Mouse (Mus musculus) G1E-ER4 (cell line): ENCODE measurements around the gene Olfr59. TPM values are rescaled to one million over a fixed set of nuclear protein-coding genes. Genes with fewer than 3 reads are reported as not detected.

Experiments used
- GATA1 ChIP-seq: IDR thresholded peaks from one replicate; pipeline ENCODE4 v1.8.0; 2012; ENCODE audit warnings: low read length, inconsistent platforms
- polyA plus RNA-seq: library from polyadenylated mRNA; stranded (reverse); fragments of >175 nt; gene quantifications from 2 replicates; pipeline ENCODE4 v1.2.3, GENCODE M21; 2012

Olfr59 gene
- polyA plus RNA-seq = not detected in 2 replicates

DNA sequence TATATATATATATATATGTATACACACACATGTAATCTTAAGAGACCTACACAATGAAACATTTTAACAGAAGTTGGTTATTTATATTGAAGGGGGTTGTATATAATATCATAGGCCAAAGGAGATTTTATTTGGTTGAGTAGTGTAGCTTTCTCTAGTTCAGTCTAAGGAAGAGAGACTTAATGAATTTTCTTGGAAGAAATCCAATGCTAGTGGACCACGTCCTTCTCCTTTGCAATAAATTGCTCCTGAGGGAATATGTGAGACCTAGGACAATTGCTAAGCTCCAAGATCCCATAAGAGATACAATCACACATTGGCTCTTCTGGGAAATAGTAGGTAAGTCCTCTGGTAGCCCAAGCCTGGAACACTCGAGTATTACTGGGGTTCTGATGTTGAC is at the start of gene Olfr59:
Olfr59 (plus strand) TSS at position 301 of the 400 bp plus-strand sequence.
- no peak for TF ChIP-seq GATA1

DNA sequence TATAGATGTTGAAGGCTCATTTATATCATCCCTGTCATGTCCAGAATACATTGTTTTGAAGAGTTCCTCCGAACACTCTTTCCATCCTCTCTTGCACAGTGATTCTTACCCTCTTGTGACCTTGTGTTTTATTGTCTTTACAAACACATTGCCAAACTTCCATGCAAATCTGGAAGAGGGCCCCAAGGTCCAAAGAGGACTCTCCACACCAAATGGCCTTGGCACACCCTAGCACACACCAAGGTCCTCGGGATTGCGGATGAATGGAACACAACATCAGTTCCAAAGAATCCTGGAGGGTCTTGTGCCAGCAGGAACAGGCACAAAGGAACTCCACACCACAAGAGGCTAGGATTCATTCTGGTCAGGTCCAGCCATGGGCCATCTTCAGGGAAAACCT is 42.3 kb upstream of the Olfr59 start:
- no peak for TF ChIP-seq GATA1

DNA sequence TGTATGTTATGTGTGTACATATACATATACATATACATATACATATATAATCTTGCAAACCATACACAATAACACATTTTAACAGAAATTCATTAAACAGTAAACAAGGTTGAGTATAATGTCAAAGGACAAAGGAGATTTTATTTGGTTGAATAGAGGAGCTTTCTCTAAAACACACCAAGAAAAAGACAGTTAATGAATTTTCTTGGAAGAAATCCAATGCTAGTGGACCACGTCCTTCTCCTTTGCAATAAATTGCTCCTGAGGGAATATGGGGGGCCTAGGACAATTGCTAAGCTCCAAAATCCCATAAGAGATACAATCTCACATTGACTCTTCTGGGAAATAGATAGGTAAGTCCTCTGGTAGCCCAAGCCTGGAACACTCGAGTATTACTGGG is 24.0 kb upstream of the Olfr59 start, which contains the start of gene Olfr406:
Olfr406 (plus strand) TSS at position 301 of the 400 bp plus-strand sequence.
- TF ChIP-seq GATA1 = no peak

DNA sequence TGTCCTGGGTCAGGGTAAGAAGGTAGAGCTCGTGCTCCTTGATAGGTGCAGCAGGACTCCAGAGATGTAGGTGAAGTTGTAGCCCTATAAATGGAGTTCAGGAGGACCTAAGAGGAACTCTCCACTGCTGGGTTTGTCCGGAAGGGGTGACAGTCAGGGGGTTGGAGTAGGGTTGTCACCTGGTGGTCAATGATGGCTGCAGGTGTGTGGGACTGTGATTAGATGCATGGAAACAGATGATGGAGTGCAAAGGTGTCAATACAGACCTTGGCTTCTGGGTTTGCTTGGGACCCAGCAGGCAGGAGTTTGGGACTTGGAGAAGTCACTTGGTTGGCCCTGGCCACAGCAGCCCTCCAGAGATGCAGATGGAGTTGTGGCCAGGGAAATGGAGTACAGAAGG is 3.7 kb downstream of the Olfr59 start:
- no peak for TF ChIP-seq GATA1

DNA sequence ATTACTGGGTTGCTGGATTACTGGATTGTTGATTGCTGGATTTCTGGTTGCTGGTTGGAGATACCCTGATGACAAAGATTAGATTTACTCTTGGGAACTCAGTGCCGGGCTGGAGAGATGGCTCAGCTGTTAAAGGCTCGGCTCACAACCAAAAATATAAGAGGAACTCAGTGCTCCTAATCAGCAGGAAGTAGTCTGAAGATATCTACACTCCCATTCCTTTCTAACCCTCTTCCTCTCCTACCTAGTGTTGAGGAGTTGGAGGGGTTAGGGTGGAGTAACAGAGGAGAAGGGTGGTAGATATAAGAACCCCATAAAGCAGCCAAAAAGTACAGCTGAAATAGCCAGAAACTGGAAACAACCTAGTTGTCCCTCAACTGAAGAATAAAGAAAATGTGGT is 42.5 kb downstream of the Olfr59 start:
- no peak for TF ChIP-seq GATA1

DNA sequence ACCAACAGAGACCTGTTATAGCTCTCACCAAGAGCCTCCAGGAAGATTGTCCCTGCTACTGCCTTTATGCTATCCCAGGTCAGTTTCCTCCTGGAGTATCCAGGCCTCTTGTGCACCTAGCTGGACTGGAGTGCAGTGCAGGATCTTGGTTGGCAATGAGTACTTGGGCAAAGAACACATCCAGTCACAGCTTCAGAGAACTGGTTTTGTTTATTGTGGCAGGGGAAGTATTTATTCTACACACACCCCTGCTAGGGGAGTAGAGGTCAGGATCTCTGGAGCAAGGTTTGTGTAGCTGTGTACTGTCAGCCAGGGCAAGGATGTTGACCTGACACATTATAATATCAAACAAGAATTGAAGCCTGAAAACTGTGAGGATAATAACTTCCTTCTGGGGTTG is 45.2 kb downstream of the Olfr59 start:
- no peak for TF ChIP-seq GATA1

DNA sequence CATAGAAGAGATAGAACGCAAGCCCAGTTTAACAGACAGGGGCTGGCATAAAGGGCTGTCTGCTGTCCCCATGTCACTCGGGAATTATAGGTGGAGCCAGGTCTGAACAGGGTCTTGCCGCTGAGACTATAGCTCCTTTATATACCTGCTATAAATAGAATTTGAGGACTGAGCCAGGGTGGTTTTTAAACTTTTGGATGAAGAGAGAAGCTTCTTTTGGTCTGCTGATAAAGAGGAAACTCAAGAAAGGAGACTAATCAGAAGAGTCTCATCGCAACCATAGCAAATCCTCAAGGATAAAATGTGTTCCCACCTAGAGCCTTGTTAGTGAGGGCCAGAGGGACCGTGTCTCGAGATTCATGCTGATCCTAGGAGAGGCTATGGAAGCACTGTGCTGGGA is 54.4 kb downstream of the Olfr59 start, which contains the start of gene Olfr410:
Olfr410 (minus strand) TSS at position 101 of the 400 bp plus-strand sequence.
- no peak for TF ChIP-seq GATA1

Other genes with a start within 250 kb of the Olfr59 start
- gene Olfr139, start 227.2 kb upstream of the Olfr59 start, polyA plus RNA-seq = not detected in 2 replicates
- gene Olfr399, start 227.1 kb upstream of the Olfr59 start, polyA plus RNA-seq = not detected in 2 replicates
- not detected in 2 replicates for gene Zfp616, start 213.8 kb upstream of the Olfr59 start, polyA plus RNA-seq
- gene Olfr401, start 170.0 kb upstream of the Olfr59 start, polyA plus RNA-seq = not detected in 2 replicates
- gene Olfr402, start 130.2 kb upstream of the Olfr59 start, polyA plus RNA-seq = not detected in 2 replicates
- gene Olfr403, start 97.5 kb upstream of the Olfr59 start, polyA plus RNA-seq = not detected in 2 replicates
- gene Olfr43, start 72.4 kb upstream of the Olfr59 start, polyA plus RNA-seq = not detected in 2 replicates
- gene Olfr406, start 23.9 kb upstream of the Olfr59 start, polyA plus RNA-seq = not detected in 2 replicates
- gene Olfr410, start 54.3 kb downstream of the Olfr59 start, polyA plus RNA-seq = not detected in 2 replicates
- not detected in 2 replicates for gene Olfr411, start 68.9 kb downstream of the Olfr59 start, polyA plus RNA-seq
- not detected in 2 replicates for gene Olfr412, start 78.3 kb downstream of the Olfr59 start, polyA plus RNA-seq